8 mouse cellular contexts compared by ENCODE assay signal in the genomic region with DNA sequence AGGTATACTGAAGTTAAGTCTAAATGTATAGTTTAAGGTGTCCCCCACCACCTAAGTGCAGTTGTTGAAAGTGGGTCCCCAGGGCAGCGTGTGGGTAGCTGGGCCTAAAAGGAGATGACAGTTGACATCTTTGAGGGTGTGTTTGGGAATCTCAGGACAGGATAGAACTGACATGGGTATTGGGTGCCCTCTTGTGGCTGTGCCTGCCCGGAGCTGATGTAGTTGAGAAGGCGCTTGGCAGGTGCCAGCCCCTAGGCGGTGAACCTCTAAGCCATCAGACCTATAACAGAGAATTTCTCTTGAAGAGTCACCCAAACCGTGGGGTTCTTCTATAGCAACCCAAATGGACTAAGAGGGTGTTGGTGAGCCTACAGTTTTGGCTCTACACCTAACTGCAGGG. TPM values are rescaled to one million over a fixed set of nuclear protein-coding genes. Genes with fewer than 3 reads are reported as not detected.
A peak's percentile ranks its signal among the peaks of the same experiment; 100 is the strongest.
DNase-seq lines count a peak whose midpoint lies in the region; ATAC-seq and TF ChIP-seq lines count a peak whose summit lies in the region.

No protein-coding gene starts in this region.

- no peaks in the 10 kb centered on the region for H3K4me1 ChIP-seq in embryonic facial prominence, embryonic 14.5 days (ENCODE audit: control insufficient read depth, insufficient read depth, low read length)
- H3K4me1 ChIP-seq in heart, embryonic 12.5 days (replicated peaks), result no peaks in the 10 kb centered on the region
- H3K4me1 ChIP-seq in kidney, postnatal 0 days (replicated peaks; ENCODE audit: insufficient read depth, low read length), result no peaks in the 10 kb centered on the region
- no peaks in the 10 kb centered on the region for H3K4me1 ChIP-seq in liver, embryonic 12.5 days
- no peaks in the 10 kb centered on the region for H3K4me1 ChIP-seq in neural tube, embryonic 14.5 days (ENCODE audit: control insufficient read depth, insufficient read depth, low read length)
- H3K4me1 ChIP-seq in stomach, postnatal 0 days (replicated peaks; ENCODE audit: control insufficient read depth, insufficient read depth), result no peaks in the 10 kb centered on the region; the same call in 1 of the 2 replicates

- no peak overlapping the region for H3K4me3 ChIP-seq in embryonic facial prominence, embryonic 14.5 days (ENCODE audit: low read depth, low read length)
- no peak overlapping the region for H3K4me3 ChIP-seq in heart, embryonic 12.5 days
- H3K4me3 ChIP-seq in kidney, postnatal 0 days (replicated peaks; ENCODE audit: low read depth, low read length), result no peak overlapping the region
- H3K4me3 ChIP-seq in liver, embryonic 12.5 days, result no peak overlapping the region
- no peak overlapping the region for H3K4me3 ChIP-seq in neural tube, embryonic 14.5 days (ENCODE audit: low read depth, low read length)
- no peak overlapping the region for H3K4me3 ChIP-seq in stomach, postnatal 0 days (ENCODE audit: low read depth, low read length)

- no peak overlapping the region for H3K9ac ChIP-seq in embryonic facial prominence, embryonic 14.5 days (ENCODE audit: low read depth, low read length)
- H3K9ac ChIP-seq in heart, embryonic 12.5 days, result no peak overlapping the region
- no peak overlapping the region for H3K9ac ChIP-seq in kidney, postnatal 0 days (ENCODE audit: low read depth, low read length)
- no peak overlapping the region for H3K9ac ChIP-seq in liver, embryonic 12.5 days
- H3K9ac ChIP-seq in neural tube, embryonic 14.5 days (replicated peaks; ENCODE audit: low read depth, low read length), result no peak overlapping the region
- H3K9ac ChIP-seq in stomach, postnatal 0 days (ENCODE audit: low read length), result no peak overlapping the region

- no peaks in the 10 kb centered on the region for H3K36me3 ChIP-seq in embryonic facial prominence, embryonic 14.5 days (ENCODE audit: control insufficient read depth, insufficient read depth, low read length)
- no peaks in the 10 kb centered on the region for H3K36me3 ChIP-seq in heart, embryonic 12.5 days
- H3K36me3 ChIP-seq in kidney, postnatal 0 days (ENCODE audit: insufficient read depth, low read length), result no peaks in the 10 kb centered on the region
- H3K36me3 ChIP-seq in liver, embryonic 12.5 days, result no peaks in the 10 kb centered on the region
- no peaks in the 10 kb centered on the region for H3K36me3 ChIP-seq in neural tube, embryonic 14.5 days (ENCODE audit: control insufficient read depth, insufficient read depth, low read length)
- no peaks in the 10 kb centered on the region for H3K36me3 ChIP-seq in stomach, postnatal 0 days (ENCODE audit: control insufficient read depth, insufficient read depth, low read length)

- ATAC-seq in embryonic facial prominence, embryonic 14.5 days (ENCODE audit: low read depth), result peak; percentile 88
- ATAC-seq in heart, embryonic 12.5 days (ENCODE audit: insufficient number of reproducible peaks, low FRiP score), result peak; percentile 53; the same call in 1 of the 2 replicates
- ATAC-seq in kidney, postnatal 0 days (replicated peaks; ENCODE audit: low FRiP score, low read depth), result peak; percentile 76; the same call in 1 of the 2 replicates
- ATAC-seq in liver, embryonic 12.5 days, result peak; percentile 44
- peak; percentile 90 for ATAC-seq in neural tube, embryonic 14.5 days (ENCODE audit: low read depth)
- peak; percentile 83 for ATAC-seq in stomach, postnatal 0 days (ENCODE audit: low FRiP score, low TSS enrichment)

- DNase-seq in B cell, adult 2 months, result peak; percentile 81 to 86
- peak; percentile 84 to 90 for DNase-seq in adrenal gland, postnatal 36 days
- DNase-seq in embryonic facial prominence, embryonic 14.5 days (ENCODE audit: low spot score), result peak; percentile 82
- DNase-seq in kidney, postnatal 0 days (ENCODE audit: low spot score), result peak; percentile 89
- DNase-seq in stomach, postnatal 0 days (ENCODE audit: low spot score), result peak; percentile 85

- TF ChIP-seq EP300 in stomach, postnatal 0 days (optimal IDR thresholded peaks at IDR 0.05), result no peak

- TF ChIP-seq CTCF in kidney, postnatal 0 days (IDR thresholded peaks at IDR 0.05; ENCODE audit: low read depth), result peak; percentile 90
- peak; percentile 93 for TF ChIP-seq CTCF in stomach, postnatal 0 days (IDR thresholded peaks at IDR 0.05; ENCODE audit: low read depth)

- no peaks in the 10 kb centered on the region for H3K27me3 ChIP-seq in embryonic facial prominence, embryonic 14.5 days (replicated peaks; ENCODE audit: control insufficient read depth, insufficient read depth, low read length)
- no peaks in the 10 kb centered on the region for H3K27me3 ChIP-seq in heart, embryonic 12.5 days (replicated peaks)
- no peaks in the 10 kb centered on the region for H3K27me3 ChIP-seq in kidney, postnatal 0 days (ENCODE audit: insufficient read depth, low read length)
- H3K27me3 ChIP-seq in liver, embryonic 12.5 days (replicated peaks), result no peaks in the 10 kb centered on the region
- H3K27me3 ChIP-seq in neural tube, embryonic 14.5 days (ENCODE audit: control insufficient read depth, insufficient read depth, low read length), result no peaks in the 10 kb centered on the region
- no peaks in the 10 kb centered on the region for H3K27me3 ChIP-seq in stomach, postnatal 0 days (ENCODE audit: control insufficient read depth, insufficient read depth, low read length)

- H3K9me3 ChIP-seq in embryonic facial prominence, embryonic 14.5 days (ENCODE audit: control insufficient read depth, low read length), result no peaks in the 10 kb centered on the region
- H3K9me3 ChIP-seq in heart, embryonic 12.5 days (replicated peaks), result no peaks in the 10 kb centered on the region
- no peaks in the 10 kb centered on the region for H3K9me3 ChIP-seq in kidney, postnatal 0 days (replicated peaks; ENCODE audit: low read length)
- no peaks in the 10 kb centered on the region for H3K9me3 ChIP-seq in liver, embryonic 12.5 days (replicated peaks)
- no peaks in the 10 kb centered on the region for H3K9me3 ChIP-seq in neural tube, embryonic 14.5 days (ENCODE audit: control insufficient read depth, low read length)
- H3K9me3 ChIP-seq in stomach, postnatal 0 days (ENCODE audit: control insufficient read depth, low read length), result no peaks in the 10 kb centered on the region

- H3K4me2 ChIP-seq in embryonic facial prominence, embryonic 14.5 days (ENCODE audit: low read depth, low read length), result no peak overlapping the region
- H3K4me2 ChIP-seq in heart, embryonic 12.5 days, result no peak overlapping the region
- H3K4me2 ChIP-seq in kidney, postnatal 0 days (ENCODE audit: low read length), result no peak overlapping the region
- no peak overlapping the region for H3K4me2 ChIP-seq in liver, embryonic 12.5 days
- H3K4me2 ChIP-seq in neural tube, embryonic 14.5 days (ENCODE audit: low read depth, low read length), result no peak overlapping the region
- H3K4me2 ChIP-seq in stomach, postnatal 0 days (replicated peaks; ENCODE audit: low read depth), result no peak overlapping the region

- H3K27ac ChIP-seq in embryonic facial prominence, embryonic 14.5 days (replicated peaks; ENCODE audit: low read depth, low read length), result no peak overlapping the region
- no peak overlapping the region for H3K27ac ChIP-seq in heart, embryonic 12.5 days (ENCODE audit: poor library complexity, severe bottlenecking)
- H3K27ac ChIP-seq in kidney, postnatal 0 days, result no peak overlapping the region
- no peak overlapping the region for H3K27ac ChIP-seq in liver, embryonic 12.5 days
- no peak overlapping the region for H3K27ac ChIP-seq in neural tube, embryonic 14.5 days (ENCODE audit: low read depth, low read length)
- H3K27ac ChIP-seq in stomach, postnatal 0 days (replicated peaks), result no peak overlapping the region

- 13% methylated on average over 5 of the region's 5 CpGs for WGBS in embryonic facial prominence, embryonic 14.5 days
- WGBS in heart, embryonic 12.5 days, result 7% methylated on average over 5 of the region's 5 CpGs
- 5% methylated on average over 5 of the region's 5 CpGs for WGBS in kidney, postnatal 0 days
- 13% methylated on average over 5 of the region's 5 CpGs for WGBS in liver, embryonic 12.5 days (ENCODE audit: insufficient replicate concordance)
- WGBS in neural tube, embryonic 14.5 days, result 5% methylated on average over 5 of the region's 5 CpGs
- WGBS in stomach, postnatal 0 days, result 7% methylated on average over 5 of the region's 5 CpGs

RNA-seq across cellular contexts. Expression of gene Pbld1, which starts 6.0 kb away (rescaled TPM):
- total RNA-seq in adrenal gland, postnatal 36 days (2021), result 1 to 10 TPM; 2.3 to 4.4 TPM
- 0.56 and 0.58 TPM in 2 replicates for polyA plus RNA-seq in embryonic facial prominence, embryonic 14.5 days (2014; fragmentation: Nextera tagmentation; extraction: Ambion mirVana)
- polyA plus RNA-seq in heart, embryonic 12.5 days (2016; fragmentation: Nextera tagmentation; extraction: Ambion mirVana), result 0.40 and 0.87 TPM in 2 replicates
- 13.7 and 16.0 TPM in 2 replicates for polyA plus RNA-seq in kidney, postnatal 0 days (2015; fragmentation: Nextera tagmentation; extraction: Ambion mirVana)
- polyA plus RNA-seq in liver, embryonic 12.5 days (2016; fragmentation: Nextera tagmentation; extraction: Ambion mirVana), result 1.7 and 2.2 TPM in 2 replicates
- 0.46 and 0.83 TPM in 2 replicates for polyA plus RNA-seq in neural tube, embryonic 14.5 days (2014; fragmentation: Nextera tagmentation; extraction: Ambion mirVana)
- 1.2 TPM in 2 replicates for polyA plus RNA-seq in stomach, postnatal 0 days (2015; fragmentation: Nextera tagmentation; extraction: Ambion mirVana)

RNA-seq across cellular contexts. Expression of gene Atoh7, which starts 33.5 kb away (rescaled TPM):
- not detected for total RNA-seq in adrenal gland, postnatal 36 days (2021)
- polyA plus RNA-seq in embryonic facial prominence, embryonic 14.5 days (2014; fragmentation: Nextera tagmentation; extraction: Ambion mirVana), result 1.1 TPM in 1 of 2 replicates, not detected in the other
- not detected in 2 replicates for polyA plus RNA-seq in heart, embryonic 12.5 days (2016; fragmentation: Nextera tagmentation; extraction: Ambion mirVana)
- 0.22 and 0.26 TPM in 2 replicates for polyA plus RNA-seq in kidney, postnatal 0 days (2015; fragmentation: Nextera tagmentation; extraction: Ambion mirVana)
- not detected in 2 replicates for polyA plus RNA-seq in liver, embryonic 12.5 days (2016; fragmentation: Nextera tagmentation; extraction: Ambion mirVana)
- 2.6 and 2.8 TPM in 2 replicates for polyA plus RNA-seq in neural tube, embryonic 14.5 days (2014; fragmentation: Nextera tagmentation; extraction: Ambion mirVana)
- polyA plus RNA-seq in stomach, postnatal 0 days (2015; fragmentation: Nextera tagmentation; extraction: Ambion mirVana), result 0.18 TPM in 1 of 2 replicates, not detected in the other

RNA-seq across cellular contexts. Expression of gene Pbld2, which starts 41.9 kb away (rescaled TPM):
- 1 to 10 TPM; 4.0 to 5.3 TPM for total RNA-seq in adrenal gland, postnatal 36 days (2021)
- polyA plus RNA-seq in embryonic facial prominence, embryonic 14.5 days (2014; fragmentation: Nextera tagmentation; extraction: Ambion mirVana), result 1.1 and 1.5 TPM in 2 replicates
- 0.68 and 0.78 TPM in 2 replicates for polyA plus RNA-seq in heart, embryonic 12.5 days (2016; fragmentation: Nextera tagmentation; extraction: Ambion mirVana)
- 11.6 and 12.6 TPM in 2 replicates for polyA plus RNA-seq in kidney, postnatal 0 days (2015; fragmentation: Nextera tagmentation; extraction: Ambion mirVana)
- 1.2 and 1.4 TPM in 2 replicates for polyA plus RNA-seq in liver, embryonic 12.5 days (2016; fragmentation: Nextera tagmentation; extraction: Ambion mirVana)
- 0.70 and 0.73 TPM in 2 replicates for polyA plus RNA-seq in neural tube, embryonic 14.5 days (2014; fragmentation: Nextera tagmentation; extraction: Ambion mirVana)
- polyA plus RNA-seq in stomach, postnatal 0 days (2015; fragmentation: Nextera tagmentation; extraction: Ambion mirVana), result 14.6 and 15.0 TPM in 2 replicates

RNA-seq across cellular contexts. Expression of gene Hnrnph3, which starts 42.0 kb away (rescaled TPM):
- 10 to 100 TPM; 39.1 to 54.9 TPM for total RNA-seq in adrenal gland, postnatal 36 days (2021)
- 51.8 and 56.4 TPM in 2 replicates for polyA plus RNA-seq in embryonic facial prominence, embryonic 14.5 days (2014; fragmentation: Nextera tagmentation; extraction: Ambion mirVana)
- 70.7 and 77.3 TPM in 2 replicates for polyA plus RNA-seq in heart, embryonic 12.5 days (2016; fragmentation: Nextera tagmentation; extraction: Ambion mirVana)
- 56.7 and 57.8 TPM in 2 replicates for polyA plus RNA-seq in kidney, postnatal 0 days (2015; fragmentation: Nextera tagmentation; extraction: Ambion mirVana)
- polyA plus RNA-seq in liver, embryonic 12.5 days (2016; fragmentation: Nextera tagmentation; extraction: Ambion mirVana), result 37.0 and 43.2 TPM in 2 replicates
- polyA plus RNA-seq in neural tube, embryonic 14.5 days (2014; fragmentation: Nextera tagmentation; extraction: Ambion mirVana), result 95.6 and 112 TPM in 2 replicates
- polyA plus RNA-seq in stomach, postnatal 0 days (2015; fragmentation: Nextera tagmentation; extraction: Ambion mirVana), result 24.9 and 26.4 TPM in 2 replicates
